Mouse (Mus musculus): ENCODE results near the gene Lpcat1. TPM values are rescaled to one million over a fixed set of nuclear protein-coding genes. Genes with fewer than 3 reads are reported as not detected.

The Lpcat1 gene
- total RNA-seq, 1 experiment from 2014 or later: 22.5 TPM

DNA sequence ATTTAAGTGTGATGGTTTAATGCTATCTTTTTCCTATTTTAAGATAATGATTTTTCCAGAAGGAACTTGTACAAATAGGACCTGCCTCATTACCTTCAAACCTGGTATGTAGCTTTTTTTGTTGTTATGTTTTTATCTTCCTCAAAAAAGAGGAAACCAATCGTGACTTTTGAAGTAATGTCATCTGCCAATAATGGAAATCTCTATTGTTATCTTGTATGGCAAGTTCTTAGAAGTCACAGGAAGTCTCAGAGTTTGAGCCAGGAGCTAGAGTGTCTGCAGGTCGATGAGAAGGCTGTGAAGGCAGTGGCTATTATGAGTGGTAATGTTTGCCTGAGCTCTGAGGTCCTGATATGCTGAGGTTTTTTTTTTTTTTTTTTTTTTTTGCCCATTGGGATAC is 29.1 kb downstream of the Lpcat1 start:
- ATAC-seq (replicated peaks in 1 of 2; ENCODE audit: insufficient read depth in 1 of 2, low FRiP score in 2 of 2, low TSS enrichment in 1 of 2, low read depth in 1 of 2, poor library complexity in 2 of 2, severe bottlenecking in 2 of 2): no peak

DNA sequence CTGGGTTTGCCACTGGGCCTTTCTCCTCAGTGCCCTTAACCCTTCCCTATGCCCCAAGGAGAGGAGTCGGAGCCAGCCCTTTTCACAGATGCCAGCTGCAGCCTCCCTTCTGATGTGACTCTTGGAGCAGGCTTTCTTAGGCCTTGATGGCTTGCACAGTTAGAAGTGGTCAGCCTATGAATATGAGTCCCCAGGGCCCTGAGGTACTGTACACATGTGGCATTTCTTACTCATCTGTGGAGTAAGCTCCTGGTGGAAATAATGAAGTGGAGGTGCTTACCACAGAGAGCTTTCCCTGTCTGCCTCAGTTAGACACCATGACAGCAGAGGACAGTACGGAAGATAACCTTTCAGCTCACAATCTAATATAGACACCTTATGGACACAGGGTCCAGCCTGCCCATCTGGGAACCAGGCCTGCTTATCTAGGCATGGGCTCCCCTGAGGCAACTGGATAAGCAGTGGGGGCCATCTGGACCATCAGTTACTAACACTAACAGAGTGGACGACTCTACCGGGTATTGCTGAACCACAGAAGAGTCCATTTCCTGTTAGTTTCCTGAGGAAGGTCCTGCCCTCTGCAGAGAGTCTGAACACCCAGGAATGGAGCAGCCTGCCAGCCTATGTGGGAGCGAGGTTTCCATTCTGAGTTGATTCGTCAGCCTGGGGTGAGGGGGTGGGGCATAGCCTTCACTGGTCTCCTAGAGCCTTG is 33.1 kb downstream of the Lpcat1 start:
- peak in 1 of 2 experiments; percentile 43; a peak in 2 of 4 replicates for ATAC-seq (replicated peaks in 1 of 2; ENCODE audit: insufficient read depth in 1 of 2, low FRiP score in 2 of 2, low TSS enrichment in 1 of 2, low read depth in 1 of 2, poor library complexity in 2 of 2, severe bottlenecking in 2 of 2)

DNA sequence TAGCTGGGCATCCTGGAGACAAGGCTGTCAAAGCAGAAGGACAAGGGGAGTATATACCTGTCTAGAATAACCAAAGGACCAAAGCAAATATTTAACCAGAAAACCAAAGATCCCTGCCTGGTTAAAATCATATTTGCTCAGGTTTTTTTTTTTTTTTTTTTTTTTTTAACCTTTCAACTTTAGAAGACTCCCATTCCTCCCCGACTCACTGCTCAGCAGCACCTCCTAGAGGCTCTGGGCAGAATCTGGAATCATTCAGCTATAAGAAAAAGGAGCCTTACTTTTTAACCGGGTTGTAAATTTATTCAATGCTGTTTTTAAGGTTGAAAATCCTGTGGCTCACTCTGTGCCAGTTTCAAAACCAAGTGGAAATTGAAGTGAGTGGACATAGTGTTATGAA is 35.7 kb downstream of the Lpcat1 start:
- peak in 1 of 2 experiments; percentile 30; a peak in 1 of 4 replicates for ATAC-seq (replicated peaks in 1 of 2; ENCODE audit: insufficient read depth in 1 of 2, low FRiP score in 2 of 2, low TSS enrichment in 1 of 2, low read depth in 1 of 2, poor library complexity in 2 of 2, severe bottlenecking in 2 of 2)

DNA sequence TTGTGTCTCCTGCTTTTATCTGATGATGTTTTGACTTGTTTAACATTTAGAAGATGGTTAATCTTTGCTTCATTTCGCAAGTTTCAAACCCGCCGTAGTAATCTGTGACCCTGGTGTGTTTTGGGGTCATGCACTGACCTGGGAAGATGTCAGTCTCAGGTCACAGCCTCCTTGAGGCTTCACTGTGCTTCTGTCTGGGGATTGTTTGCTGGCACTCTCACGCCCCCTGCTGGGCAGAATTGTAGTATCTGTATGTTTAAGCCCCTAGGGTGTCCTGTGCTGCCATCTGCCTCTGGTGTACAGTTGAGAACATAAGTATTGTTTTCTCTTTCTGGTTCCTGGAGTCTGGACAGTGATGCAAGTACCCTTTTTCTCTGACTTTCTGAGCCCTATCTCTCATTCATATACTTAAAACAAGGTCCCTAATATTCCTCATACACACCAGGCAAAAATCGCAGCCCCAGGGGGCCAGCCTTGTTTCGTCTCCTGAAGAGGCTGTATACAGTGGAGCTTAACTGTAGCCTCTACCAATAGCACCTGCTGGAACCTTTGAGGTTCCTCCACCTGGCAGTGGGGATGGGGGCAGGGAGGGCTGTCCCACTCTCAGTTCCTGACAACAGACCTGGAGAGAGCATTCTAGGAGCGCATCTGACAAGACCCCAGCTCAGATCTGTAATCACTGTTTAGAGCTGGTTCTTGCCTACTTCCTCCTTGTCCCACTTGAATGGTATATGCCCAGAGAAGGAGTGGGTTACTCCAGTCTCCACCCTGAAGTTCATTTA is 38.9 kb downstream of the Lpcat1 start:
- peak; percentile 76 to 80; a peak in 3 of 4 replicates for ATAC-seq (replicated peaks in 1 of 2; ENCODE audit: insufficient read depth in 1 of 2, low FRiP score in 2 of 2, low TSS enrichment in 1 of 2, low read depth in 1 of 2, poor library complexity in 2 of 2, severe bottlenecking in 2 of 2)

DNA sequence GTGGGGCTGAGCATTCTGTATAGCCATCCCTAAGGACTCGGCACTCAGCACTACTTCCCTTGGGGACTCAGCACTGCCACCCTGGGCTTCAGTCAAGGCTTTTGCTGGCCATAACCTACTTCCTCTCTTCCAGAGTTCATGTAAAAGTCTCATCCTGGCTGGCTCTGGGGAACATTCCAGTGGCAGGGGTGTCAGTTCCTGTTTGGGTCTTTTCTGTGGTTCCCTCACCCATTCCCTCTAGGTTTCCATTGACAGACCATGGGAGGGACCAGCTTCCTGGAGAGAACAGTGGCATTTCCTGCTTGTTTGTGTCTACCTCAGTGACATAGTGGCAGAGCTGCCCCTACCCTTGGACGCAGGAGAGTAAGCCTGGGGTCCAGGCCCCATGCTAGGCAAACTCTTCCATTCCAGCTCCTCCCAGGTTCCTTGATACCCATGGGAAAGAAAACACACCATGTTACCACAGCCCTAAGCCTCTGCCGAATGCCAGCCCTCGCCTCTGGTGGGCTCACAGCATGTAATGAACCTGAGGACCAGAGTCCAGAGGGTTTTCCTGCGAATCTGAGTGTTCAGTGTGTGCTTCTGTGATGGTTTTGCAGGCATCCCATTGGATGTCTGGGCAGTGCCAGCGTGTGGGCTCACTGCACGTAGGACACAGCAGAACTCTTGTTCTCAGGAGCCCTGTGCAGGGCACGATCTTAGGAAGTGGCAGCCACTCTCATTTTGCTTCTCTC is 42.0 kb downstream of the Lpcat1 start:
- ATAC-seq (replicated peaks in 1 of 2; ENCODE audit: insufficient read depth in 1 of 2, low FRiP score in 2 of 2, low TSS enrichment in 1 of 2, low read depth in 1 of 2, poor library complexity in 2 of 2, severe bottlenecking in 2 of 2): no peak

DNA sequence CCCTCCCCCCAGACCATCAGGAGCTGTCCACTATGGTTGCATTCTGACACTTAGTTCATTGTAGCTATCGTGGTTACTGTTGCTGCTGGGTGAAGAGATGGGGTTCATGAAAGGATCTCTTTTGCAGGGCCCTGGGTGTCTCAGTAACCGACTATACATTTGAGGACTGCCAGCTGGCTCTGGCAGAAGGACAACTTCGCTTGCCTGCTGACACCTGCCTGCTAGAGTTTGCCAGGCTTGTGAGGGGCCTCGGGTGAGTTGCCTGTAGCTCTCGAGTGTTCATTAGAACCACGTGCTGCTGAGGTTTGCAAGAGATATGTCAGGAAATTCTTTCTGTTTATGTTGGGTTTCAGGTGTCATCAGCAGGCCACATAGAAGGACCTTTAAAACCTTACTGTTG is 42.9 kb downstream of the Lpcat1 start:
- no peak for ATAC-seq (replicated peaks in 1 of 2; ENCODE audit: insufficient read depth in 1 of 2, low FRiP score in 2 of 2, low TSS enrichment in 1 of 2, low read depth in 1 of 2, poor library complexity in 2 of 2, severe bottlenecking in 2 of 2)

DNA sequence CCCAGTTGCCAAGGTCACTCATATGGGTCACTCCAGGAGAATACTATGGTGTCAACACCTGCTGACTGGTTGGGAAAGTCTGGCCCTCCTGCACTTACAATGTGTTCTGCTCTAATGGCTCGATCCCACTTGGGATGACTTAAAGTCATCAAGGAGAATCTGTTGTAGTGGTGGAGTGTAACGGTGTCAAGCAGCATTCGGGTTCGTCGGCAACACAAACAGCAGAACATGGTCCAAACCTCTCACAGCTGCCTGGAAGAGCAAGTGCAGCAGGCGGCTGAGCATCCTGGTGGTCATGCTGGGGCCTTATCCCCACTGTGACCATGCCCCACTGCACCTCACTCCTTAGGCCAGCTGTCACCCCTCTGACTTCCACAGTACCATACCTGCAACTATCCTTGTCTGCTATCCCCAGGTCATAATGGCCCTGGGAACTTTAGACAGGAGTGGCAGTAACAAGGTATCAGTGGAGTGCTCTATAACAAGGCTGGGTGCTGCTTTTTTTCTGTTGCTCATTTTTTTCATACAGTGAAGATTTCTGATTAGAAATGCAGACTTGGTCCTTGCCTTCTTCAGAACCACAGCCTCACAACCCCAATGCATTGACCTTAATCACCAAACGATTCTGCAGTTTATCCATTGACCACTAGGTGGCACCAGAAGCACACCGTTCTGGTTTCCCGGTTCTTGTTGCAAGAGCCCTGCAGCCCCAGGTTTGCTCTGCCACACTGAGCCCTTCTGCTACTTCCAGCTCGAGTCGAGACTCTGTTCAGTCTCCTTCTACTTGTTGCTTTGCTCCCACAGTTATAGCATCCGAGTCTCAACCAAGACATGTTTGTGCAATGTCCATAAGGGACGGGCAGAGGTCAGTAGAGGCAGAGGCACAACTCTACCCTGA is 46.0 kb downstream of the Lpcat1 start:
- peak; percentile 75 to 83 for ATAC-seq (replicated peaks in 1 of 2; ENCODE audit: insufficient read depth in 1 of 2, low FRiP score in 2 of 2, low TSS enrichment in 1 of 2, low read depth in 1 of 2, poor library complexity in 2 of 2, severe bottlenecking in 2 of 2)

DNA sequence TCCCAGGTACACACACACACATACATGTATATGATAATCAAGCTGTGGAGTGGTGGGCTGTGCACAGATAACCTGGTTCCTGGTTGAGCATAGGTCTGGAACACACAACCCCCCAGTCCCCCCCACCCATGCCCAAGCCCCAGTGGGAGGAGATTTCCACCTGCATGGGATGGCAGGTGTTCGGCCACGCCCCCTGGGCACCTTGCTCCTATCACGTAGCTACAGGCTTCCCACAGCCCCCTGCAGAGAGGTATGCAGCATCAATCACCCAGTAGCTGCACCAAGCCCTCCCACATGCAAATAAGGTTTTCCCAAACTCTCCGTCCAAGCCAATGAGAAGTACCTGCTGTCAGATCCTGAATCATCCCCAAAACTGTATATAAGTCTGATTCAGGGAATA is 49.9 kb downstream of the Lpcat1 start:
- no peak for ATAC-seq (replicated peaks in 1 of 2; ENCODE audit: insufficient read depth in 1 of 2, low FRiP score in 2 of 2, low TSS enrichment in 1 of 2, low read depth in 1 of 2, poor library complexity in 2 of 2, severe bottlenecking in 2 of 2)

DNA sequence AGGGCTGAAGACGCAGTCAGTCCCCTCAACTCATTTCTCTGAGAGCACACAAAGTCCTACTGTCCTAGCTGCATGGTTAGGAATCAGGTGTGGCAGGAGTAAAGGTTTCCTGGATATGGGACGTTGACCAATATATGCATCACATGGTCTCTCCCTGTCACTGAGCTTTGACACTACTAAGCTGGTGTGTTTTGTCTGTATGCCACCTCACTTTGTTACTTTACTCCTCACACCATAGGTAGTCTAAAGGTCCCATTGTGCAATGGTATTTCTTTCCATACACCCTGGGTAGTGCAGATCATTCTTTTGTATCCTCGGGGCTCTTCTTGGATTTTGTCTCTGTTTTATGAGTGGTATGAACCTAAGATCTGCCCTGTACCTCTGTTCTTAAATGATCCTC is 66.7 kb downstream of the Lpcat1 start:
- no peak for ATAC-seq (replicated peaks in 1 of 2; ENCODE audit: insufficient read depth in 1 of 2, low FRiP score in 2 of 2, low TSS enrichment in 1 of 2, low read depth in 1 of 2, poor library complexity in 2 of 2, severe bottlenecking in 2 of 2)

DNA sequence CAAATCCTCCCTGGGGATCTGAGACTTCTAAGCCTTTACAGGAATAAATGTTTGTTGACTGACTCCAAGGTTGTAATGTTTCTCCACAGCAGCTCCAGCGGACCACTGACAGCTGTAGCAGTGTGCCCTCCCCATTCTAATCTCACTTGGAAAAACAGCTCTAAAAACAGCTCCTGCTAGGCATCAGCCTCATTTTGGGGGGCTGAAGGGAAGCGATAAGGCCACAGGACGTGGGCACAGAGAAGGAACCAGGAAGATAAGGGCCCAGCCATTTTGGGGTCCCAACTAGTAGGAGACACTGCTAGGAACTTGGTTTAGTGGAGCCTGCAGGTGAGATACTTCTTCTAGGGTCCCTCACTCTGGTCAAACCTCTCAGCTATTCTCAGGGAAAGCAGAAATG is 68.3 kb downstream of the Lpcat1 start:
- no peak for ATAC-seq (replicated peaks in 1 of 2; ENCODE audit: insufficient read depth in 1 of 2, low FRiP score in 2 of 2, low TSS enrichment in 1 of 2, low read depth in 1 of 2, poor library complexity in 2 of 2, severe bottlenecking in 2 of 2)

DNA sequence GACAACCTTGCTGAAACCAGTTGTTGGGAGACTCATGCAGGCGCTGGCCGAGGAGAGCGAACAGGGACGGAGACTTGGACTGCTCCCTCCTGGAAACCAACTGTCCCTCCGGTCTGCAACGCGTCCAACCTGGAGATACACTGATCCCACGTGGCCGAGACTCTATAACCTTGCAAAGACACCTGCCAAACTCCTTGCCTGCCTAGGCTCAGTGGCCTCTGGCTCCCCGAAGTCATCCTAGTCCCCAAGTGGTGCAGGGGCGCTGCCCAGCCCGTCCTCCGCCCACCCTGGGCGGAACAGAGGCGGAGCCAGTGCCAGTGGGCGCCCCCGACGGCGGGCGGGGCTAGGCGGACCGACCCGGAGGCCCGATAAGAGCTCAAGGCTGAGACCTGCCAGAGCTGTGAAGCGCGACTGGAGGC is 69.4 kb downstream of the Lpcat1 start, which contains the start of gene Slc6a3:
TSS of gene Slc6a3 (plus strand) at position 345 of the 419 bp plus-strand sequence.
- ATAC-seq (replicated peaks in 1 of 2; ENCODE audit: insufficient read depth in 1 of 2, low FRiP score in 2 of 2, low TSS enrichment in 1 of 2, low read depth in 1 of 2, poor library complexity in 2 of 2, severe bottlenecking in 2 of 2): peak; percentile 77 to 84

DNA sequence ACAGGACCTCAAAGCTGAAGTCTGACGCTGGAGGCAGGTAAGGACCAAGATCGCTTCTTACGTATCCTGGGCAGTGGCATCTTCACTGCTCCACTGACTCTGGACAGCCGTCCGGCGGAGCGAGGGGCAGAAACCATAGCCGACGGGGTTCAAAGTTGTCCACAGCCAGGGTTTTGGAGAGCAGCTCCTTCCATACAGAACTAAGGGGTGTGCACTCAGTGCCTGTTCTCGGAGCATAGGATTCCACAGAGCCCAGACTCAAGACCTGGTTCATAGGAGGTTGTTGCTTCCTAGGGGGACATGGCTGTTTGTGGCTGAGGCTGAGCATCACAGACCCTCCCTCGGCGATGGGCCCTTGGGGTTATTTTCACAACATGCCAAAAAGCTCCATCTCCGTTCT is 69.8 kb downstream of the Lpcat1 start:
- 0 out of 4 replicates have a peak, but pooled peaks of 1 of the 2 experiments have one; percentile 17 for ATAC-seq (replicated peaks in 1 of 2; ENCODE audit: insufficient read depth in 1 of 2, low FRiP score in 2 of 2, low TSS enrichment in 1 of 2, low read depth in 1 of 2, poor library complexity in 2 of 2, severe bottlenecking in 2 of 2)

DNA sequence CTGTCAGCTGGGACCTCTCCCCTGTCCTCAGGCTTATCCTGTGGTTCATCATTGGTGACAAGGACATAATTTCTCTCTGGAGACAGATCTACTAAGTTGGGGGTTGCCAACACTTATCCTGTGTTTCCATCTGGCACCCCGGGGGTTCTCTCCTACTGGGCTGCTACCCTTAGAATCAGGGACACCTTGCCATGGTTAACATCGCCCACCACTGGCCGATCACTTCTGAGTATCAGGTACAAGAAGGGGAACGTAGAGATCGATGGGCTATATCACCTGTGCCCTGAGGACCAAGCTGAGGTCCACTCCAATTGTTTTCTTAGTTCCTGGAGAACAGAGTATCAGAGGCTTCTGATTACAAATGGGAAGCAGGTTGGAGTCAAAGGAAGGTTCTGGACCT is 97.2 kb downstream of the Lpcat1 start:
- ATAC-seq (replicated peaks in 1 of 2; ENCODE audit: insufficient read depth in 1 of 2, low FRiP score in 2 of 2, low TSS enrichment in 1 of 2, low read depth in 1 of 2, poor library complexity in 2 of 2, severe bottlenecking in 2 of 2): no peak

Other genes with a start within 250 kb of the Lpcat1 start
- gene Irx4, start 206.7 kb upstream of the Lpcat1 start, total RNA-seq (2017): not detected in 2 replicates
- gene Mrpl36, start 138.7 kb upstream of the Lpcat1 start, total RNA-seq (2017): 31.8 and 32.6 TPM in 2 replicates
- gene Ndufs6, start 138.7 kb upstream of the Lpcat1 start, total RNA-seq (2017): 71.9 and 91.8 TPM in 2 replicates
- gene Slc6a3, start 69.5 kb downstream of the Lpcat1 start, total RNA-seq (2017): not detected in 2 replicates
- 52.8 and 81.4 TPM in 2 replicates for gene Clptm1l, start 136.8 kb downstream of the Lpcat1 start, total RNA-seq (2017)
- 3.4 and 3.6 TPM in 2 replicates for gene Tert, start 159.7 kb downstream of the Lpcat1 start, total RNA-seq (2017)
- gene Slc6a18, start 210.8 kb downstream of the Lpcat1 start, total RNA-seq (2017): not detected in 2 replicates
- 0.06 TPM in 1 of 2 replicates, not detected in the other for gene Slc6a19, start 237.7 kb downstream of the Lpcat1 start, total RNA-seq (2017)